In the genomic region with DNA sequence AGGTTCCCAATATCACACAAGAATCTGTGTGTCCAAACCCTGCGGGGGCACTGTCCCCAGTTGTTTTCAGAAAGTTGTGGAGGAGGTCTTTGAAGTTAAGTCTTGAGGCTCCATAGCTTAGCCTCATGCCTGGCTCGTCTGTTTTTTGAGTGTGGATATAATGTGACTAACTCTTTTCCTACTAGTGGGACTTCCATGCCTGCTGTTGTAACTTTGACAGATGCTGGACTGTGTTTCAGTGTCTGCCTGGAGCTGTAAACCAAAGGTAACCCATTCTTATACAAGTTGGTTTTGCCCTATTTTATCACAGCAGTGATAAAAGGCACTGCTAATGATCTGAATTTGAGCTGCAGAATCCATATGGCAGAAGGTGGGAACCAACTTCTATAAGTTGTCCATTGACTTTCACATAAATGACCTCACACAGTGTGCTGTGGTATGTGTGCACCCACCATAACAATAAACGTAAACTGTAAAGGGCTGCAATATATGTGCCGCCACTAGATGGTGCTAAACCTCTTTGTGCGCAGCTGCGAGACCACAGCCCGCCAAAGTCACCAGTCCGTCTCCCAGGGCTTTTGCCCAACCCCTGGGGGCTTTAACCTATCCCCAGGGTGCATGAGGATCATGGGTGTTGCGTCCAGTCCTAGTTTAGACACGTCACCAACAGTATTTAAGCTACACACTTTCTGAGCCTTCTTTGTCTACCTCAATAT, we compare ENCODE assay signal across 8 mouse cellular contexts. TPM values are rescaled to one million over a fixed set of nuclear protein-coding genes. Genes with fewer than 3 reads are reported as not detected.
DNase-seq lines count a peak whose midpoint lies in the region; ATAC-seq and TF ChIP-seq lines count a peak whose summit lies in the region.
"Not testable (repeated sequence)": the region's sequence is repeated elsewhere in the genome, so short reads cannot be mapped to it uniquely, and the experiment has no call there.

A gene (plus strand): TSS at position 703 of the 716 bp plus-strand sequence.

- peak within 1 kb of the TSS; percentile 56 for H3K9ac ChIP-seq in ES-Bruce4 (ENCODE audit: low read depth, poor library complexity, severe bottlenecking)
- H3K9ac ChIP-seq in liver, postnatal 0 days (replicated peaks): peak within 1 kb of the TSS; percentile 67
- peak within 1 kb of the TSS; percentile 71 for H3K9ac ChIP-seq in neural tube, embryonic 13.5 days

- not testable (repeated sequence) for H3K27ac ChIP-seq in ES-Bruce4 (ENCODE audit: insufficient read depth, low read length); layer of hippocampus, adult 2 months; testis, adult 2 months (ENCODE audit: control insufficient read depth, insufficient read depth, low read depth, low read length)
- peak within 1 kb of the TSS; percentile 72 for H3K27ac ChIP-seq in liver, postnatal 0 days (ENCODE audit: low read depth)
- peak within 1 kb of the TSS; percentile 87 for H3K27ac ChIP-seq in neural tube, embryonic 13.5 days (replicated peaks)

- H3K4me1 ChIP-seq in ES-Bruce4 (ENCODE audit: control insufficient read depth, insufficient read depth, low read length); liver, postnatal 0 days (ENCODE audit: insufficient read depth); neural tube, embryonic 13.5 days (replicated peaks); testis, adult 2 months (ENCODE audit: control insufficient read depth, insufficient read depth, low read length): not testable (repeated sequence)

- H3K27me3 ChIP-seq in ES-Bruce4 (ENCODE audit: control insufficient read depth, insufficient read depth, low read length, poor library complexity, severe bottlenecking); liver, postnatal 0 days (ENCODE audit: insufficient read depth, low read length); neural tube, embryonic 13.5 days; testis, adult 2 months (ENCODE audit: control insufficient read depth, insufficient read depth, low read length): not testable (repeated sequence)

- peak; percentile 29 for DNase-seq in cerebellum, adult 9-10 months
- DNase-seq in forelimb bud, embryonic 11.5 days (ENCODE audit: low read depth, low spot score): peak; percentile 35
- peak; percentile 75 for DNase-seq in heart, postnatal 4 days
- DNase-seq in layer of hippocampus, adult 2 months (ENCODE audit: low spot score in 2 of 2): peak; percentile 1 to 46
- peak; percentile 82 for DNase-seq in liver, postnatal 0 days

- peak within 1 kb of the TSS; percentile 69 for H3K4me2 ChIP-seq in liver, postnatal 0 days (ENCODE audit: low read depth, low read length)
- H3K4me2 ChIP-seq in neural tube, embryonic 13.5 days: peak within 1 kb of the TSS; percentile 52

- H3K36me3 ChIP-seq in ES-Bruce4 (ENCODE audit: control insufficient read depth, insufficient read depth, low read length, poor library complexity, severe bottlenecking); liver, postnatal 0 days (replicated peaks; ENCODE audit: insufficient read depth, low read length); neural tube, embryonic 13.5 days; testis, adult 2 months (ENCODE audit: control insufficient read depth, insufficient read depth, low read length): not testable (repeated sequence)

- 9% methylated on average over 10 of the region's 10 CpGs for WGBS in liver, postnatal 0 days (ENCODE audit: insufficient replicate concordance)
- 10% methylated on average over 10 of the region's 10 CpGs for WGBS in neural tube, embryonic 13.5 days

- TF ChIP-seq POLR2A in ES-Bruce4 (IDR thresholded peaks at IDR 0.05; ENCODE audit: insufficient read depth, low read length); testis, adult 2 months (IDR thresholded peaks at IDR 0.05; ENCODE audit: control insufficient read depth, low read depth, low read length): not testable (repeated sequence)

- peak; percentile 87 for ATAC-seq in liver, postnatal 0 days
- ATAC-seq in neural tube, embryonic 13.5 days (ENCODE audit: low read depth): peak; percentile 99

- TF ChIP-seq CTCF in ES-Bruce4 (IDR thresholded peaks at IDR 0.05; ENCODE audit: low read depth, low read length): peak; percentile 52
- peak; percentile 83 for TF ChIP-seq CTCF in layer of hippocampus, adult 2 months (conservative IDR thresholded peaks at IDR 0.05)
- peak; percentile 87 for TF ChIP-seq CTCF in liver, postnatal 0 days (IDR thresholded peaks at IDR 0.05; ENCODE audit: low read depth)
- peak; percentile 72 for TF ChIP-seq CTCF in testis, adult 2 months (IDR thresholded peaks at IDR 0.05; ENCODE audit: control insufficient read depth, insufficient read depth, insufficient replicate concordance, low read depth, low read length)

- not testable (repeated sequence) for H3K9me3 ChIP-seq in ES-Bruce4 (replicated peaks; ENCODE audit: control insufficient read depth, insufficient read depth, low read length, poor library complexity, severe bottlenecking); liver, postnatal 0 days (ENCODE audit: low read length); neural tube, embryonic 13.5 days

- not testable (repeated sequence) for TF ChIP-seq EP300 in ES-Bruce4 (IDR thresholded peaks at IDR 0.05; ENCODE audit: insufficient read depth, low read depth, low read length); liver, postnatal 0 days (IDR thresholded peaks at IDR 0.05; ENCODE audit: low read depth)

- H3K4me3 ChIP-seq in ES-Bruce4 (ENCODE audit: low read depth, low read length): peak within 1 kb of the TSS; percentile 96
- peak within 1 kb of the TSS; percentile 47 for H3K4me3 ChIP-seq in layer of hippocampus, adult 2 months
- H3K4me3 ChIP-seq in liver, postnatal 0 days (ENCODE audit: low read depth, low read length): peak within 1 kb of the TSS; percentile 59
- peak within 1 kb of the TSS; percentile 48 for H3K4me3 ChIP-seq in neural tube, embryonic 13.5 days
- peak within 1 kb of the TSS; percentile 68 for H3K4me3 ChIP-seq in testis, adult 2 months (ENCODE audit: control insufficient read depth, low read depth, low read length)

RNA-seq across cellular contexts. Expression of the gene that starts here (rescaled TPM):
- polyA plus RNA-seq in ES-Bruce4 (2011; ENCODE audit: insufficient read depth, insufficient read length, low read depth, missing spikeins): 1.0 and 2.0 TPM in 2 replicates
- total RNA-seq in heart, postnatal 4 days (2021): 1 to 10 TPM; 6.1 to 6.4 TPM
- total RNA-seq in layer of hippocampus, adult 2 months (2021): under 1 TPM in 1 of 2 experiments, not detected in 1; 0.23 TPM
- 2.7 TPM in 2 replicates for polyA plus RNA-seq in liver, postnatal 0 days (2015; fragmentation: Nextera tagmentation; extraction: Ambion mirVana)
- polyA plus RNA-seq in neural tube, embryonic 13.5 days (2015; fragmentation: Nextera tagmentation; extraction: Ambion mirVana): 5.7 and 6.5 TPM in 2 replicates
- polyA plus RNA-seq in testis, adult 2 months (2012; rRNA removed): 0.62 and 0.81 TPM in 2 replicates

Comparison
In these comparisons a context has a peak if more than half of its experiments do, and no peak if none do; other contexts are left out.
1. RNA of the gene that starts here (total RNA-seq): 6.1 to 6.4 TPM in heart, postnatal 4 days; 0.23 TPM in layer of hippocampus, adult 2 months; every median in the first group is over 4 times any median in the second.
2. Peak in DNase-seq and H3K4me3 ChIP-seq in layer of hippocampus, adult 2 months; RNA of the gene not detected or under 1 TPM.
3. DNase-seq: peak in every context shown above with its lines; median percentile 82 in liver, postnatal 0 days; 75 in heart, postnatal 4 days; 35 in forelimb bud, embryonic 11.5 days; 29 in cerebellum, adult 9-10 months; 24 in layer of hippocampus, adult 2 months.
4. Peak in every context shown above with its lines, with median percentiles within 50 percentile points of each other: H3K4me3 ChIP-seq, H3K9ac ChIP-seq and CTCF ChIP-seq.